Mouse (Mus musculus): ENCODE measurements around the gene Txnrd1.

Gene Txnrd1

DNA sequence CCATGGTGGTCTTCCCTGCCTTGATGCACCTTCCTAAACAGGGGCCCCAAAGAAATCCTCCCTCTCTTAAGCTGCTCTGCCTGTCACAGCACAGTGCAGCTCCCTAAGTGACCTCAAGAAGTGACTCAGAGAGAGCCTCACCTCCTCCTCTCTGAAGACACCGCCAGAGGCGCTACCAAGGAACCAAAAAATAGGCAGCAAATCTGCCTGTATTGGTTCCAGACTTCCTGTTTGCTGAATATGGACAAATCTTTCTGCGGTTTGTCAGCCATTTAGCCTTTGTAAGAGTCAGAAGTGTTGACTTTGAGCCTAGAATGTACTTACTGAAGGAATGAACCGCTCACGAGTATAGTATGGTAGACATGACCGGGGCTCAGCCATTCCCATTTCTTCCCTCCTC, 80.0 kb downstream of the Txnrd1 start:
- DNase-seq (ENCODE audit: low spot score in 2 of 2): no peak

DNA sequence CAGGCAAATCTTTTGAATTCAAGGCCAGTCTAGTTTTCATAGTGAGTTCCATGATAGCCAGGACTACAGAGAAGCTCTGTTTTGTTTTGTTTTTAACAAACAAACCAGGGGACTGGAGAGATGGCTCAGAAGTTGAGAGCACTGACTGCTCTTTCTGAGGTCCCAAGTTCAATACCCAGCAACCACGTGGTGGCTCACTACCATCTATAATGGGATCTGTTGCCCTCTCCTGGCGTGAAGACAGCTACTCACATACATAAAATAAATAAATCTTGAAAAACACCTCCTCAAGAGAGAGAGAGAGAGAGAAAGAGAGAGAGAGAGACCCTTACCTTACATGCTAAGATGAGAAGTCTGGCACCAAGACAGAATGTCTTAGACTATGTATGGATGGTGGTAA, 84.9 kb downstream of the Txnrd1 start:
- no peak for DNase-seq (ENCODE audit: low spot score in 2 of 2)

DNA sequence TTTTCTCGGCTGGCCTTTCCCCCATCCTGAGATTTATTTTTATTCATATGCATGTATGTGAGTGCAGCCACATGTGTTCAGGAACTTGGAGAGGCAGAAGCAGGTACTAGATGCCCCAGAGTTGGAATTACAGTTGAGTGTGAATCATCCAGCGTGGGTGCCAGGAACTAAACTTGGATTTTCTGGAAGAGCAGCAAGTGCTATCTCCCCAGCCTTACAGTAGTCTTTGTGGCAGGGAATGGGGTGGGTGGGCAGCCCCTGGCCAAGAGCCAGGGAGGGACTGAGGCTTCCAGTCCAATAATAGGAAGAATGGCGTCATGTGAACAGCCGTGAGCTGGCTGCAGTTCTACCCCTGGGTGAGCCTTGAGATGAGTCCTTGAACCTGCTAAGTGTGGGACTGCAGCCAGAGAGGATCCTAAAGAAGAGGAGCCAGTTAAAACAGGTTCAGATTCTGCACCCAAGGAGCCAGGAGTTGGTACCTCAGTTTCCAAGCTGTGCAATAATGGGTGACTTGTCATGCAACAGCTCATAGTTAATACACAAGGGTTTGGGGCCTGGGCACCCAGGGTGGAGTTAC, 85.7 kb downstream of the Txnrd1 start:
- no peak for DNase-seq (ENCODE audit: low spot score in 2 of 2)

DNA sequence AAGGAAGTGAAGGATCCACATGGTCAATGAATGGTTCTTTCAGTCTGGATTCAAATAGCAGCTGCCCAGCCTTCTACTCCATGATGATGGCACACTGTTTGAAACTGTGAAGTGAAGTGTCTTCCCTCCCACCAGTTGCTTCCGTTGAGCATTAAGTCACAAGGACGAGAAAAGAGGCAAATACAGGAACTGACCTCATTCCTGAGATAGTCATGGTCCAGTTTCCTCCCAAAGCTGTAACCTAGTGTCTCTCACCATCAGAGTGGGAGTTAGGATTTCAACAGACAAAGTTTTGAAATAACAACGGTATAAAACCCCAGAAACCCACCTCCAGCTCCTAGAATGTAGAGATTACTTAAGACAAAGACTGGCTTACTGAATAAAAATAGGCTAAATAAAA, 89.8 kb downstream of the Txnrd1 start:
- DNase-seq (ENCODE audit: low spot score in 2 of 2): no peak

DNA sequence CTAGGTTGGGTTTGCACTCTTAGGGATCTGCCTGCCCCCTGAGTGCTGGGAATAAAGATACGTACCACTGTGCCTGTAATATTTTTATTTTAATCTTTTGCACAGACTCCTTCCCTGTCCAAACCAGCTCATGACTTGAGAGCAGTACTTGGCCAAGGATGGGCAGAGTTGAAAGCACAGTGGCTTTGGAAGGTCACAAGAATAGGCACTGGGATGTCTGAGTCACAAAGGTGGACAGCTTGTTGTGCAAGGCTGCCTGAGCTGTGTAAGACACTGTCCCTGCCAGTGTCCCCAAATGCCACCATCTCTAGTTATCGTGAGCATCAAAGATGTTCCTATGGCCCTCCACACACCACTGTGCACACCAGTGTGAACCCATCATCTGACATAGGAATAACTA, 91.0 kb downstream of the Txnrd1 start:
- DNase-seq (ENCODE audit: low spot score in 2 of 2): no peak

- no peak for DNase-seq (ENCODE audit: low spot score in 2 of 2)
Measured at GRCm38 (mm10) chr10:82925624-82926023, 91.9 kb downstream of the Txnrd1 start.

GRCm38 (mm10) chr10:82935018-82935633, 101.4 kb downstream of the Txnrd1 start:
- DNase-seq (ENCODE audit: low spot score in 2 of 2): peak in 1 of 2 experiments; percentile 13

GRCm38 (mm10) chr10:82935774-82936173, 102.0 kb downstream of the Txnrd1 start:
- no peak for DNase-seq (ENCODE audit: low spot score in 2 of 2)

Data from spleen, postnatal 14 days (tissue).